Mouse (Mus musculus) myocyte (in vitro differentiated cells): ENCODE results near the gene Pou3f1. TPM values are rescaled to one million over a fixed set of nuclear protein-coding genes. Genes with fewer than 3 reads are reported as not detected.
"Not testable (repeated sequence)": the region's sequence is repeated elsewhere in the genome, so short reads cannot be mapped to it uniquely, and the experiment has no call there.

ENCODE experiments used
- H3K27me3 ChIP-seq: one replicate; pipeline ENCODE4 v1.6.1; 2011; ENCODE audit not compliant: control insufficient read depth, insufficient read depth, insufficient read length
- H3K36me3 ChIP-seq: one replicate; pipeline ENCODE4 v1.6.1; 2011; ENCODE audit not compliant: control insufficient read depth, insufficient read depth
- H3K4me2 ChIP-seq: one replicate; pipeline ENCODE4 v1.6.1; 2011; ENCODE audit warnings: low read depth, control low read depth
- H3K4me3 ChIP-seq: one replicate; pipeline ENCODE4 v1.5.1; 2011; ENCODE audit warnings: mild to moderate bottlenecking, control low read depth, moderate library complexity
- H3K79me2 ChIP-seq: one replicate; pipeline ENCODE4 v1.6.1; 2011; ENCODE audit not compliant: control insufficient read depth, insufficient read depth
- H3ac ChIP-seq: one replicate; pipeline ENCODE4 v1.6.1; 2011; ENCODE audit not compliant: control insufficient read depth, insufficient read length
- CEBPB ChIP-seq: IDR thresholded peaks from 2 replicates; pipeline ENCODE4 v1.6.1; 2011; ENCODE audit warnings: mild to moderate bottlenecking, moderate library complexity; ENCODE audit not compliant: poor library complexity, insufficient read depth, severe bottlenecking
- E2F4 ChIP-seq: IDR thresholded peaks from one replicate; pipeline ENCODE4 v1.6.1; 2011; ENCODE audit warnings: mild to moderate bottlenecking, control low read depth, moderate library complexity; ENCODE audit not compliant: insufficient read depth
- MAX ChIP-seq: IDR thresholded peaks from one replicate; pipeline ENCODE4 v1.6.1; 2011; ENCODE audit warnings: low read depth, mild to moderate bottlenecking, control low read depth
- MYOD1 ChIP-seq, 3 experiments: IDR thresholded peaks; one replicate each; pipeline ENCODE4 v1.6.1; 2011; ENCODE audit warnings: control low read depth in 2 of 3, low read depth in 2 of 3, mild to moderate bottlenecking in 2 of 3, moderate library complexity in 1 of 3; ENCODE audit not compliant: insufficient read length in 2 of 3, control insufficient read depth in 1 of 3
- MYOG ChIP-seq, 3 experiments: IDR thresholded peaks; one replicate each; pipeline ENCODE4 v1.6.1; 2011; ENCODE audit warnings: control low read depth in 2 of 3, low read depth in 2 of 3, mild to moderate bottlenecking in 2 of 3; ENCODE audit not compliant: insufficient read length in 2 of 3, control insufficient read depth in 1 of 3, insufficient read depth in 1 of 3
- POLR2A ChIP-seq: IDR thresholded peaks from one replicate; pipeline ENCODE4 v1.6.1; 2011; ENCODE audit warnings: low read depth, mild to moderate bottlenecking, control low read depth, moderate library complexity; ENCODE audit not compliant: insufficient read length
- POLR2AphosphoS2 ChIP-seq: IDR thresholded peaks from one replicate; pipeline ENCODE4 v1.6.1; 2011; ENCODE audit warnings: low read depth, control low read depth; ENCODE audit not compliant: insufficient read length
- REST ChIP-seq: IDR thresholded peaks from one replicate; pipeline ENCODE4 v1.6.1; 2011; ENCODE audit warnings: mild to moderate bottlenecking, control low read depth, moderate library complexity; ENCODE audit not compliant: insufficient read depth, insufficient read length
- SRF ChIP-seq: IDR thresholded peaks from one replicate; pipeline ENCODE4 v1.6.1; 2011; ENCODE audit warnings: low read depth; ENCODE audit not compliant: control insufficient read depth, insufficient read length
- TCF12 ChIP-seq: IDR thresholded peaks from one replicate; pipeline ENCODE4 v1.6.1; 2011; ENCODE audit warnings: mild to moderate bottlenecking, control low read depth; ENCODE audit not compliant: poor library complexity, insufficient read depth, severe bottlenecking
- TCF3 ChIP-seq: IDR thresholded peaks from one replicate; pipeline ENCODE4 v1.6.1; 2011; ENCODE audit warnings: low read depth, control low read depth; ENCODE audit not compliant: insufficient read length
- USF1 ChIP-seq: IDR thresholded peaks from one replicate; pipeline ENCODE4 v1.6.1; 2011; ENCODE audit warnings: low read depth, mild to moderate bottlenecking, control low read depth, moderate library complexity
- polyA plus RNA-seq: library from polyadenylated mRNA; unstranded; fragments of >200 nt; fragmentation: generic; extraction: Trizol; gene quantifications from one replicate; pipeline ENCODE4 v1.2.1, GENCODE M21; 2012; ENCODE audit warnings: missing spikeins

Gene Pou3f1
- polyA plus RNA-seq, 1 experiment, result 0.01 TPM

DNA sequence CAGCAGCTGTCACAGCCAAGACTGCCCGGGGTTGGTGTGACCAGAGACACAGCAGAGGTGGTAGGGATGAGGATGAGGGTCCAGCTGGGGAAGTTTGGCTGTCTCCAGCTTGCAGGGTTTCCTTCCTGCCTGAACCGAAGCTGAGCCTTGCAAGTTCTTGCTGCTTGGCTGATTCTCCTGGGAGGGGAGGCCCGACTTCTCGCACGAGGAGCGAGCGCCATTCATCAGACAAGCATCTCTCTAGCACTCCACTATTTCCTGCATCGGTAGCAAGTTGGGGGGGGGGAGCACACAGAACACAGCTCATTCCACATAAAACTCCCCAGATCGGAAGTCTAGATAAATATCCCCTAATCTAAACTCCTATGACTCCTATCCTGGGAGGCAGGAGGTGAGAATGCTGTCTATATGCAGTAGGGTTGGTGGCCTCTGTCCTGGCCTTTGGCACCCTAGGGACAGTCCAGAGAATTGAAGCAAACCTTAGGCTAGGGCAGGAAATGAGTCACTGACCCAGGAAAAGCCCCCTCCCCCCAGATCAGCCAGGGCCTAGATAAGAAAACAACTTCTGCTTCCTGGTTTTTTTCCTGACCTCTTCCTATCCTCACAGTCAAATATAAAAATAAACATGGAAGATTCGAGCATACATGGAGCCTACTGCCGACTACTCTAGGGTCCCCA is 48.3 kb downstream of the Pou3f1 start:
- peak overlapping the region; percentile 97 for H3K4me3 ChIP-seq
- peak overlapping the region; percentile 82 for H3K4me2 ChIP-seq
- H3ac ChIP-seq, result no peak overlapping the region
- TF ChIP-seq MAX (no peak), MYOD1 (IDR thresholded peaks at IDR 0.05; ENCODE audit: control insufficient read depth in 1 of 3, insufficient read length in 2 of 3, low read depth in 2 of 3) (peak in 2 of 3 experiments; percentile 47 to 57), TCF12 (no peak), USF1 (no peak), POLR2AphosphoS2 (peak; percentile 18)
- H3K36me3 ChIP-seq, result peaks cover 11% of the 10 kb centered on the region
- H3K27me3 ChIP-seq, result no peaks in the 10 kb centered on the region
- peaks cover 67% of the 10 kb centered on the region for H3K79me2 ChIP-seq

DNA sequence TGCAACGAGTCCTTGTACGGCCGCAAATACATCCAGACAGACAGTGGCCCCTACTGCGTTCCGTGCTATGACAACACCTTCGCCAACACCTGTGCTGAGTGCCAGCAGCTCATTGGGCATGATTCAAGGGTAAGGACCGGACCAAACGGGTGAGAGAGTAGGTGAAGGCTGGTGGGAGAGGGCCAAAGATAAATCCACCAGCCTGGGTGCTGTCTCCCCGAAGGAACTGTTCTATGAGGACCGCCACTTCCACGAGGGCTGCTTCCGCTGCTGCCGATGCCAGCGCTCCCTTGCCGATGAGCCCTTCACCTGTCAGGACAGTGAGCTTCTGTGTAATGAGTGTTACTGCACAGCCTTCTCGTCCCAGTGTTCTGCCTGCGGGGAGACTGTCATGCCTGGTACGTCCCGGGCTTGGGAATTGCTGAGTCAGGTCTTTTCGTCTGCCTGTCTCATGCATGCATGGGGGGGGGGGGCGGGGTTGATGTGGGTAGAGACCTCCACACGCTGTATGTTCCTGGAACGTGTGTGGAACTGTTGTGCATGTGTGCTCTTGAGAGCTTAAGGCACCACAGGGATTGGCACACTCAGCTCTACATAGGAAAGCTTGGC is 49.2 kb downstream of the Pou3f1 start:
- H3ac ChIP-seq, result no peak overlapping the region
- peaks cover 11% of the 10 kb centered on the region for H3K36me3 ChIP-seq
- H3K4me2 ChIP-seq, result peak overlapping the region; percentile 82
- H3K4me3 ChIP-seq, result peak overlapping the region; percentile 97
- H3K79me2 ChIP-seq, result peaks cover 66% of the 10 kb centered on the region
- TF ChIP-seq MYOG (IDR thresholded peaks at IDR 0.05; ENCODE audit: control insufficient read depth in 1 of 3, insufficient read depth in 1 of 3, insufficient read length in 2 of 3, low read depth in 2 of 3) (no peak), POLR2A (peak; percentile 35)
- no peaks in the 10 kb centered on the region for H3K27me3 ChIP-seq

DNA sequence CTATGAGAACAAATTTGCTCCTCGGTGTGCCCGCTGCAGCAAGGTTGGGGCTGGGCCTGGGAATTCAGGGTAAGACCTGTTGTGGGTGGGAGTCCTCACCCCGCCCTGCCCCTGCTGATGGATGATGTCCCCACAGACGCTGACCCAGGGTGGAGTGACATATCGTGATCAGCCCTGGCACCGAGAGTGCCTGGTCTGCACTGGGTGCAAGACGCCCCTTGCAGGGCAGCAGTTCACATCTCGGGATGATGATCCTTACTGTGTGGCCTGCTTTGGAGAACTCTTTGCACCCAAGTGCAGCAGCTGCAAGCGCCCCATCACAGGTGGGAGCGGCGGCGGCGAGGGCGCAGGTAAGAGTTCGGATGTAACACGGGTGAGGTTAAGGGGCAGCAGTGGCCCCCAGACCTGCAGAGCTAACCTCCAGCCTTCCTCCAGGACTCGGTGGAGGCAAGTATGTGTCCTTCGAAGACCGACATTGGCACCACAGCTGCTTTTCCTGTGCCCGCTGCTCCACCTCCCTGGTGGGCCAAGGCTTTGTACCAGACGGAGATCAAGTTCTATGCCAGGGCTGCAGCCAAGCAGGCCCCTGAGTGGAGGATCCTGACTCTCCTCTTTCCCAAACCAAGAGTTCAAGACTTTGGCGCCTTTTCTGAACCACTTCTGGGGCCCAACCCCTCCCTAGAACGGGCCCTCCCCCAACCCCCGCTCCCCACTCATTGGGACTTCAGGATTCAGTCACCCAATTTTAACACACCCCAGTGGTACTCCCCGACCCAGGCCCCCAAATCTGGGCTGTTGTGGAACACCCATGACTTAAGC is 51.0 kb downstream of the Pou3f1 start:
- Histone ChIP-seq H3K36me3 (peaks cover 11% of the 10 kb centered on the region), H3K79me2 (peaks cover 47% of the 10 kb centered on the region), H3K4me2 (peak overlapping the region; percentile 77)
- not testable (repeated sequence) for H3K4me3 ChIP-seq, H3ac ChIP-seq, H3K27me3 ChIP-seq
- peak; percentile 12 for TF ChIP-seq POLR2A

DNA sequence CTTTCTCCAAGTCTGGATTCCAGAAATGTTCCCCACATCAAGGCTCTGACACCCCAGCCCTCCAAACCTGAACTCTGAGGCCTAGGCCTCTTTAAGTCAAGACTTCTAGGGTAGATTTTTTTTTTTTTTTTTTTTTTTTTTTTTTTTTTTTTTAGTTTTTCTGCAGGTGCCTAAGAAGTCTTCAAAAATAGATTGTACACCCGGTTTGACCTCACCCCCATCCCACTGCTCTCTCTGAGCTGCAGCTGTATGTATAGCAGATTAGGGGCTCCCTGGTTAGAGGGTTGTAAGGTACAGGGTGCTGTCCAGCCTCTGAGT is 51.6 kb downstream of the Pou3f1 start:
- Histone ChIP-seq H3K4me3 (peak overlapping the region; percentile 9), H3K79me2 (peaks cover 42% of the 10 kb centered on the region), H3K4me2 (peak overlapping the region; percentile 77), H3K36me3 (peaks cover 11% of the 10 kb centered on the region)
- not testable (repeated sequence) for H3K27me3 ChIP-seq, H3ac ChIP-seq

DNA sequence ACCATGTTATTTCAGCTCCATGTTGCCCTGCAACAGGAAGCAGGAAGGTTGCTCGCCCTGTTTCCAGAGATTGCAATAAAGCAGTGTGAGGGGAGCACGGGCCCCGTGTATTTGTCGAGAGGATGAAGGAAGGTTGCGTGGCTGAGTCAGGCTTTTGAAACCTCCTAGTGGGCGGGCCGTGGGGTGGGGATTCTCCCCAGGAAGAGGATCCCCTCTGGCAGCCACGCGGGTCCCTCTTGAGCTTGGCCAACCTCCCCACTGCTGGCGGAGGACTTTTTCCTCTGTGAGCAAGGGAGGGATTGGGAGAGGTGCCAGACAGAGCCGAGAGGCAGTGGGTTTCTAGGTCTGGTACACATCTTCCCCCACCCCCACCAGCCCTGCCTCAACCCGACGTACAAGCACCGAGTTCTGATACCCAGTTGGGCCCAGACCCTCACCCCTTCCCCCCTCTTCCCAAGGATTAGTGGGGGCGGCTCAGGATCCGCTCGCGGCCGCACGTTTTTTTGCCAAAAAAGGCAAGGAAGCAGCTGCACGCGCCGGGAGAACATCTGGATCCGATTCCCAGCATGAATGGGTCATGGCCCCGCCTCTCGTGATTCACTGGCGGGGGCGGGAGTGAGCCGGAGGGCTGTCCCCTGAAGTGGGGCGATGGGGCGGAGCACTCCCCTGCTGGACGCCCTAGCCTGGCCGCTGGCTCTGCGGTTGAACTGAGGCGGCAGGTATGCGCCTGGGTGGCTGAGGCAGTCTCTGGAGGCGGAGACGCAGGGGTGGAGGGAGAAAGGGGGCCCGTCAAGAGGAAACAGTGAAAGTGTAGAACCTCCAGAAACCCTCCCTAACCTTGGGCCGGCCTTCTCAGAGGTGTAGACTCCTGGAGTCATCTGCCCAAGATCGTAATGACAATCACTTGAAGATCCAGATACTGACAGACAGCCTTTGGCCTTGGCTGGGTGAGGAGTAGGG is 52.2 kb downstream of the Pou3f1 start:
- Histone ChIP-seq H3K27me3 (no peaks in the 10 kb centered on the region), H3K36me3 (peaks cover 11% of the 10 kb centered on the region), H3K4me2 (peak overlapping the region; percentile 97), H3K79me2 (peaks cover 35% of the 10 kb centered on the region), H3K4me3 (peak overlapping the region; percentile 9), H3ac (no peak overlapping the region)
- TF ChIP-seq TCF12 (peak; percentile 61), MAX (no peak), REST (no peak), MYOD1 (IDR thresholded peaks at IDR 0.05; ENCODE audit: control insufficient read depth in 1 of 3, insufficient read length in 2 of 3, low read depth in 2 of 3) (peak in 2 of 3 experiments; percentile 40 to 78), POLR2A (peak; percentile 73), CEBPB (0 out of 2 replicates have a peak, but pooled peaks have one; percentile 40), USF1 (no peak), POLR2AphosphoS2 (peak; percentile 87), MYOG (IDR thresholded peaks at IDR 0.05; ENCODE audit: control insufficient read depth in 1 of 3, insufficient read depth in 1 of 3, insufficient read length in 2 of 3, low read depth in 2 of 3) (peak in 2 of 3 experiments; percentile 7 to 75), SRF (peak; percentile 100), TCF3 (peak; percentile 21), E2F4 (no peak)
